Mouse (Mus musculus) fibroblast of lung, adult 2 months (primary cell): ENCODE results near the gene Kin.
A peak's percentile ranks its signal among the peaks of the same experiment; 100 is the strongest.

Experiments
- DNase-seq: peaks from one replicate; pipeline ENCODE4 v3.0.0-alpha.2; 2011; ENCODE audit warnings: low read depth

Kin gene

GRCm38 (mm10) chr2:10080310-10081010 lies at the start of gene Kin, which contains the start of gene Atp5c1:
Gene Kin, plus strand, starts transcription at chr2:10080593.
Gene Atp5c1, minus strand, starts transcription at chr2:10080510.
- peak; percentile 90 for DNase-seq

GRCm38 (mm10) chr2:10033684-10034083 lies 46.7 kb upstream of the Kin start:
- no peak for DNase-seq

- no peak for DNase-seq
Observed at GRCm38 (mm10) chr2:10034976-10035375, 45.4 kb upstream of the Kin start.

GRCm38 (mm10) chr2:10047758-10048436 lies 32.5 kb upstream of the Kin start:
- DNase-seq: no peak

- peak; percentile 58 for DNase-seq
Observed at GRCm38 (mm10) chr2:10048461-10048860, 31.9 kb upstream of the Kin start, which contains the start of gene Taf3. Gene Taf3, minus strand, starts transcription at chr2:10048596.

GRCm38 (mm10) chr2:10049456-10049855 lies 30.9 kb upstream of the Kin start:
- DNase-seq: no peak

GRCm38 (mm10) chr2:10050878-10051277 lies 29.5 kb upstream of the Kin start:
- no peak for DNase-seq

- no peak for DNase-seq
Observed at GRCm38 (mm10) chr2:10051996-10052395, 28.4 kb upstream of the Kin start.

- DNase-seq: no peak
Observed at GRCm38 (mm10) chr2:10058836-10059235, 21.6 kb upstream of the Kin start.

- DNase-seq: no peak
Observed at GRCm38 (mm10) chr2:10071751-10072150, 8.6 kb upstream of the Kin start.

- DNase-seq: no peak
Observed at GRCm38 (mm10) chr2:10074470-10074869, 5.9 kb upstream of the Kin start.

- DNase-seq: no peak
Observed at GRCm38 (mm10) chr2:10076675-10077074, 3.7 kb upstream of the Kin start.

GRCm38 (mm10) chr2:10079745-10080309 lies 566 bp upstream of the Kin start:
- DNase-seq: no peak

GRCm38 (mm10) chr2:10081453-10082080 lies 1.2 kb downstream of the Kin start:
- no peak for DNase-seq

- no peak for DNase-seq
Observed at GRCm38 (mm10) chr2:10082737-10083136, 2.3 kb downstream of the Kin start.

- DNase-seq: no peak
Observed at GRCm38 (mm10) chr2:10087256-10087850, 7.0 kb downstream of the Kin start.

- no peak for DNase-seq
Observed at GRCm38 (mm10) chr2:10094327-10095100, 14.1 kb downstream of the Kin start.

GRCm38 (mm10) chr2:10098598-10099215 lies 18.3 kb downstream of the Kin start:
- no peak for DNase-seq

GRCm38 (mm10) chr2:10100471-10100870 lies 20.1 kb downstream of the Kin start:
- DNase-seq: no peak

- no peak for DNase-seq
Observed at GRCm38 (mm10) chr2:10101180-10101579, 20.8 kb downstream of the Kin start.
